Mouse (Mus musculus): ENCODE measurements at regions not wholly inside any gene's neighbourhood (a gene's known extent, or its start where the extent isn't known, plus 50 kb on each side); places are given as distances from the start of the nearest gene placed in this dataset.

DNA sequence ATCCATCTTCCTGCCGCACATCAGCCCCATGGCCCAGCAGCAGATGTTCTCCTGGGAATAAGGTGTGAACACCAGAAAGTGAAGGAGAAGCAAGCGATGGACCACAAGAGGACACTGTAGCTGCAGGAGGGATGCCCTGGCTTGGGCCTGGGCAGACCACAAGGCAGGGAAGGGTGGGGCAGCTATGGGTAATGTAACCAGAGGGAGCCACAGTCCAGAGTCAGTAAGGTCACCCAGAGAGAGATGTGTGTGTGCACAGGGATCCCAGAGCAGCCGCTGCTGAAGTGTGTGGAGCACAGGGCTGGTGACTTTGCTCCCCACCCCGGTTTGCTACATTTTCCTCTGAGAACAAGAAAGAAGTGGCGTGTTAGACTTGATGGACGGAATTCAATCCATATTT, 142.5 kb upstream of the Gm3448 start:
- no peaks in the 10 kb centered on the region for H3K27me3 ChIP-seq (ENCODE audit: control insufficient read depth, insufficient read depth, low read length, poor library complexity, severe bottlenecking)
- H3K4me1 ChIP-seq (ENCODE audit: control insufficient read depth, insufficient read depth, low read length) = peaks cover 4% of the 10 kb centered on the region
- H3K9me3 ChIP-seq (replicated peaks; ENCODE audit: control insufficient read depth, insufficient read depth, low read length, poor library complexity, severe bottlenecking) = no peaks in the 10 kb centered on the region
- H3K36me3 ChIP-seq (ENCODE audit: control insufficient read depth, insufficient read depth, low read length, poor library complexity, severe bottlenecking) = no peaks in the 10 kb centered on the region
- TF ChIP-seq CTCF (IDR thresholded peaks at IDR 0.05; ENCODE audit: low read depth, low read length) (no peak), POLR2A (IDR thresholded peaks at IDR 0.05; ENCODE audit: insufficient read depth, low read length) (no peak), EP300 (IDR thresholded peaks at IDR 0.05; ENCODE audit: insufficient read depth, low read depth, low read length) (no peak)
- H3K4me3 ChIP-seq (ENCODE audit: low read depth, low read length) = no peak overlapping the region
- no peak overlapping the region for H3K27ac ChIP-seq (ENCODE audit: insufficient read depth, low read length)
- no peak overlapping the region for H3K9ac ChIP-seq (ENCODE audit: low read depth, poor library complexity, severe bottlenecking)

DNA sequence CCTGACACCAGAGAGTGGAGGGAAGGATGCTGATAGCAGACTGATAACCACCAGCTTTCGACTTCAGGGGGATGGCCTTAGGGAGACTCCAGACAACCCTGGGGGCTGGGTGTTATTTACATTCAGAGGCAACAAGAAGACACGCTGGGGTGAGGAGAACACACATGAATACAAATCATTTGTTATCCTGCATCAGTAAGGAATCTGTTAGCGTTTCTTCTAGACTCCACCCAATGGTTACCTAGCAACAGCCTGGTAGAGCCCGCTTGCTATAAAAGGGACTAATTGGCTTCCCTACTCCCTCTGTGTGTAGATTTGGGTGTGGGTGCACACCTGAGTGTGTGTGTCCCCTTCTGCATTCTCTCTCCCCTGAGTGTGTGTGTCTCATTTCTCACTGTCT, 140.8 kb upstream of the Gm3448 start:
- no peak for TF ChIP-seq CTCF (IDR thresholded peaks at IDR 0.05; ENCODE audit: low read depth, low read length)
- no peak for TF ChIP-seq EP300 (IDR thresholded peaks at IDR 0.05; ENCODE audit: insufficient read depth, low read depth, low read length)
- no peak for TF ChIP-seq POLR2A (IDR thresholded peaks at IDR 0.05; ENCODE audit: insufficient read depth, low read length)
- Histone ChIP-seq H3K27me3 (ENCODE audit: control insufficient read depth, insufficient read depth, low read length, poor library complexity, severe bottlenecking) (no peaks in the 10 kb centered on the region), H3K4me3 (ENCODE audit: low read depth, low read length) (no peak overlapping the region), H3K9me3 (replicated peaks; ENCODE audit: control insufficient read depth, insufficient read depth, low read length, poor library complexity, severe bottlenecking) (no peaks in the 10 kb centered on the region), H3K9ac (ENCODE audit: low read depth, poor library complexity, severe bottlenecking) (no peak overlapping the region), H3K36me3 (ENCODE audit: control insufficient read depth, insufficient read depth, low read length, poor library complexity, severe bottlenecking) (no peaks in the 10 kb centered on the region), H3K4me1 (ENCODE audit: control insufficient read depth, insufficient read depth, low read length) (peaks cover 4% of the 10 kb centered on the region), H3K27ac (ENCODE audit: insufficient read depth, low read length) (no peak overlapping the region)

DNA sequence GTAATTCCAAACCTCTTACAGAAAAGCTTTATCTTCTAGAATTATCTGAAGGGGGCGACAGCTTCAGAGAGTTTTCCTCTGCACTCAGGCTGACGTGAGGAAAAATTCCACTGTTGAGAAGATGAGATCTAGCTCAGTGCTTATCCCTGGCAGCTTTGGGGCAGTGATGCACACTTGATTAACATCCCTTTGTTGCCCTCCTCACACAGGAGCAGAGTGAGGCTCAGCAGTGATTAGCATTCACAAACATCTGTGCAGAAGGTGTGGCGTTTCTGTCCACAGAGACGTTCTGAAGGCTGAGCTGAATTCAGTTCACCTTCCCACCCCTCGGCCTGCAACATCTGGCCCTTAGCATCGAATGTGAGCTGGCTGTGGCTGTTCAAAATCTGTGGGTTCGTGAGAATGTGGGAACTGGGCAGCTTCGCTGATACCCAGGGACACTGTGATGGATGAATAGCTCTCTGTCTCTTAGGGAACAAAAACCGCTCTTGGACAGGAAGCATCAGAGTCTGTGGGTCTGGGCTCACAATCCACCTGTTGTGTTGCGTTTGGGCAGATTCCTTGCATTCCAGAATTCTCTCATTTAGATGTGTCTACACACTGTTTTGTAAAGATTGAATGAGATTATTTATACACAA, 139.0 kb upstream of the Gm3448 start:
- Histone ChIP-seq H3K4me1 (ENCODE audit: control insufficient read depth, insufficient read depth, low read length) (peaks cover 2% of the 10 kb centered on the region), H3K4me3 (ENCODE audit: low read depth, low read length) (no peak overlapping the region), H3K9ac (ENCODE audit: low read depth, poor library complexity, severe bottlenecking) (no peak overlapping the region), H3K36me3 (ENCODE audit: control insufficient read depth, insufficient read depth, low read length, poor library complexity, severe bottlenecking) (no peaks in the 10 kb centered on the region), H3K27ac (ENCODE audit: insufficient read depth, low read length) (no peak overlapping the region), H3K9me3 (replicated peaks; ENCODE audit: control insufficient read depth, insufficient read depth, low read length, poor library complexity, severe bottlenecking) (no peaks in the 10 kb centered on the region), H3K27me3 (ENCODE audit: control insufficient read depth, insufficient read depth, low read length, poor library complexity, severe bottlenecking) (no peaks in the 10 kb centered on the region)
- TF ChIP-seq POLR2A (IDR thresholded peaks at IDR 0.05; ENCODE audit: insufficient read depth, low read length) (no peak), EP300 (IDR thresholded peaks at IDR 0.05; ENCODE audit: insufficient read depth, low read depth, low read length) (no peak), CTCF (IDR thresholded peaks at IDR 0.05; ENCODE audit: low read depth, low read length) (no peak)

DNA sequence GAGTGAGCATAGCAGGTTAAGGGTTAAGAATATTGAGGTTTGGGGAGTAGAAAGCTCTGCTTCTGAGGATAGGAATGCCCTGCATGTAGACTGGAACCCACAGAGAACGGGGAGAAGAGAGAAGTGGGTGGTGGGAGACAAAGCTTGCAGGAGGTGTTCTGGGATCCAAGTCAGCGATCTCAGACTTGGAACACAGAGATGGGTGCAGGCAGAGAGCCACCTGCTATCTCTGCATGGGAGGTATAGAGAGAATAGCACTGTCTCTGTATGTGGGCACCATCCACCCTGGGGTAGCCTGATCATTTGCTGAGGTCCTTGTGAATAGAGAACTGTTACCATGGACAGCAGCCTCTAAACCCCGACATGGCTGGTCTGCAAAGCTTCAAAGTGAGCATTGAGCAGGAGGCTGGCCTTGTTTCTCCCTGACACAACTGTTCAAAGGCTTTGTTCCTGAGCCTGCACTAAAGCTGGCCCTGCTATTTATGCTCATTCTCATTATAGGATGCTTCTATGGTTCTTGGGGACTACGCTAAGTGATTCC, 138.1 kb upstream of the Gm3448 start:
- H3K36me3 ChIP-seq (ENCODE audit: control insufficient read depth, insufficient read depth, low read length, poor library complexity, severe bottlenecking) = no peaks in the 10 kb centered on the region
- H3K9me3 ChIP-seq (replicated peaks; ENCODE audit: control insufficient read depth, insufficient read depth, low read length, poor library complexity, severe bottlenecking) = no peaks in the 10 kb centered on the region
- H3K9ac ChIP-seq (ENCODE audit: low read depth, poor library complexity, severe bottlenecking) = no peak overlapping the region
- no peaks in the 10 kb centered on the region for H3K27me3 ChIP-seq (ENCODE audit: control insufficient read depth, insufficient read depth, low read length, poor library complexity, severe bottlenecking)
- peaks cover 2% of the 10 kb centered on the region for H3K4me1 ChIP-seq (ENCODE audit: control insufficient read depth, insufficient read depth, low read length)
- no peak overlapping the region for H3K27ac ChIP-seq (ENCODE audit: insufficient read depth, low read length)
- TF ChIP-seq POLR2A (IDR thresholded peaks at IDR 0.05; ENCODE audit: insufficient read depth, low read length) (no peak), EP300 (IDR thresholded peaks at IDR 0.05; ENCODE audit: insufficient read depth, low read depth, low read length) (no peak), CTCF (IDR thresholded peaks at IDR 0.05; ENCODE audit: low read depth, low read length) (no peak)
- H3K4me3 ChIP-seq (ENCODE audit: low read depth, low read length) = no peak overlapping the region

DNA sequence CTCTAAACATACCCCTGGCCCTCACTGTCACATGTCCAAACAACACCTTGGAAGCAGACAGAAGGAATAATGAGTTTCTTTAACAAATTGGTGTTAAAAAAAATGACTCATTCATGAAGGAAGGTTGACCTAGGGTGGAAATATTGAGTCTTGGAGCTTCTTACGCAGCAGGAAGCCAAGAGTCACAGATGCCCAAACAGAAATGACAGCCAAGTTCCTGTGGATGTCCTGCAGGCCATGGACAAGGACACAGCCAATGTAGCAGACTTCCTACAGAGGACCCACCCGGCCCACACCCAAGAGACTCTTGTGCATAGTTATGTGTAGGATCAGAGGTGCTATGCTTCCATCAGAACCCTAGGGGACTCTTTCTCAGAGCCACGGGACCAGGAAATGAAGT, 136.1 kb upstream of the Gm3448 start:
- peaks cover 2% of the 10 kb centered on the region for H3K4me1 ChIP-seq (ENCODE audit: control insufficient read depth, insufficient read depth, low read length)
- H3K9me3 ChIP-seq (replicated peaks; ENCODE audit: control insufficient read depth, insufficient read depth, low read length, poor library complexity, severe bottlenecking) = no peaks in the 10 kb centered on the region
- no peak overlapping the region for H3K4me3 ChIP-seq (ENCODE audit: low read depth, low read length)
- no peak overlapping the region for H3K9ac ChIP-seq (ENCODE audit: low read depth, poor library complexity, severe bottlenecking)
- no peak for TF ChIP-seq CTCF (IDR thresholded peaks at IDR 0.05; ENCODE audit: low read depth, low read length)
- TF ChIP-seq POLR2A (IDR thresholded peaks at IDR 0.05; ENCODE audit: insufficient read depth, low read length) = no peak
- TF ChIP-seq EP300 (IDR thresholded peaks at IDR 0.05; ENCODE audit: insufficient read depth, low read depth, low read length) = no peak
- H3K27me3 ChIP-seq (ENCODE audit: control insufficient read depth, insufficient read depth, low read length, poor library complexity, severe bottlenecking) = no peaks in the 10 kb centered on the region
- H3K27ac ChIP-seq (ENCODE audit: insufficient read depth, low read length) = no peak overlapping the region
- H3K36me3 ChIP-seq (ENCODE audit: control insufficient read depth, insufficient read depth, low read length, poor library complexity, severe bottlenecking) = no peaks in the 10 kb centered on the region

DNA sequence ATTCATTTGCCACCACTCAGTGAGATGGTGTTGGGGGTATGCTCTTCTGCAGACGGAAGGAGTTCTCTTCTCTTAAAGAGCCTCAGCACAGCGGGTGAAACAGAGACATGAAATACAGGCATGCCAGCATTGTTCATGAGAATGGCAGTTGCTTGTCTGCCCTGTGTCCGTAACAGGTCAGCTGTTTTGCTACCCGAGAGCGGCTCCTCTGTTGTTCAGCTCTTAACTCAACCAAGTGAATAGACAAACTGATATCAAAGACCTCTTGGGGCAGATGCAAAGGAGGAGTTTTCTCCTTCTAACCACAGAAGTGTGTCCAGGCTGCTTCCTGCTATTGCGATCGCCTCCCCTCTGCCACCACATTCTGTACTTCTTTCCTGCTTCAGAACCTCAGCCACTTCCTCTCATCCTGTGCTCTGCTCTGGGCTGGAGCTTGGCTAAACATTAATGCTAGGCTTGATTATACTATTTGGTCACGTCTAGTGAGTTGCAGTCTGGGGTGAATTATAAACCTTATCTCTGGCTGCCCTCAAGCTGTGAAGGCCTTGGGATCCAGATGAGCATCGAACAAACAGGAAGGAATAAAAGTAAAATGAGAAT, 133.1 kb upstream of the Gm3448 start:
- Histone ChIP-seq H3K4me3 (ENCODE audit: low read depth, low read length) (no peak overlapping the region), H3K9ac (ENCODE audit: low read depth, poor library complexity, severe bottlenecking) (no peak overlapping the region), H3K4me1 (ENCODE audit: control insufficient read depth, insufficient read depth, low read length) (no peaks in the 10 kb centered on the region), H3K36me3 (ENCODE audit: control insufficient read depth, insufficient read depth, low read length, poor library complexity, severe bottlenecking) (no peaks in the 10 kb centered on the region), H3K27ac (ENCODE audit: insufficient read depth, low read length) (no peak overlapping the region), H3K9me3 (replicated peaks; ENCODE audit: control insufficient read depth, insufficient read depth, low read length, poor library complexity, severe bottlenecking) (no peaks in the 10 kb centered on the region), H3K27me3 (ENCODE audit: control insufficient read depth, insufficient read depth, low read length, poor library complexity, severe bottlenecking) (no peaks in the 10 kb centered on the region)
- TF ChIP-seq POLR2A (IDR thresholded peaks at IDR 0.05; ENCODE audit: insufficient read depth, low read length) (no peak), CTCF (IDR thresholded peaks at IDR 0.05; ENCODE audit: low read depth, low read length) (no peak), EP300 (IDR thresholded peaks at IDR 0.05; ENCODE audit: insufficient read depth, low read depth, low read length) (no peak)
